Comparison of ENCODE assay signal across 12 mouse cellular contexts in genomic region chr1:68973355-68974127, GRCm38 (mm10).
DNase-seq lines count a peak whose midpoint lies in the region; ATAC-seq lines count a peak whose summit lies in the region.
"Had no signal": no experiment of that assay in that cellular context is flagged by ENCODE, and none has a peak within 500 bp of the region (broad histone marks: within the 10 kb centered on the region; RNA-seq: fewer than 3 reads in every experiment).

No protein-coding gene starts in this region.

- no peaks in the 10 kb centered on the region for H3K9me3 ChIP-seq in heart, embryonic 10.5 days
- H3K9me3 ChIP-seq in neural tube, embryonic 13.5 days, result no peaks in the 10 kb centered on the region
- no peaks in the 10 kb centered on the region for H3K9me3 ChIP-seq in midbrain, embryonic 16.5 days (replicated peaks; ENCODE audit: control insufficient read depth, low read length, poor library complexity, severe bottlenecking)
- H3K9me3 ChIP-seq: embryonic facial prominence, embryonic 15.5 days; limb, embryonic 15.5 days had no signal

- WGBS in heart, embryonic 10.5 days, result 84% methylated on average over 5 of the region's 5 CpGs
- 23% methylated on average over 5 of the region's 5 CpGs for WGBS in neural tube, embryonic 13.5 days
- 69% methylated on average over 5 of the region's 5 CpGs for WGBS in midbrain, embryonic 16.5 days

- ATAC-seq in neural tube, embryonic 13.5 days (ENCODE audit: low read depth), result peak; percentile 61; the same call in 1 of the 2 replicates
- no peak for ATAC-seq in midbrain, embryonic 16.5 days
- ATAC-seq: intestine, postnatal 0 days had no signal

- H3K27ac ChIP-seq in heart, embryonic 10.5 days, result no peak overlapping the region
- H3K27ac ChIP-seq in neural tube, embryonic 13.5 days (replicated peaks), result peak overlapping the region; percentile 18; the same call in 1 of the 2 replicates
- no peak overlapping the region for H3K27ac ChIP-seq in midbrain, embryonic 16.5 days (ENCODE audit: low read length)
- H3K27ac ChIP-seq: embryonic facial prominence, embryonic 15.5 days; limb, embryonic 15.5 days had no signal

- H3K4me3 ChIP-seq in heart, embryonic 10.5 days, result no peak overlapping the region
- H3K4me3 ChIP-seq in neural tube, embryonic 13.5 days, result no peak overlapping the region
- no peak overlapping the region for H3K4me3 ChIP-seq in midbrain, embryonic 16.5 days (ENCODE audit: low read depth, low read length)
- H3K4me3 ChIP-seq: embryonic facial prominence, embryonic 15.5 days; limb, embryonic 15.5 days had no signal

- DNase-seq in heart, adult 11 months, result peak; percentile 92
- no peak for DNase-seq in heart, embryonic 10.5 days (ENCODE audit: low spot score)
- no peak for DNase-seq in neural tube, embryonic 10.5 days (ENCODE audit: extremely low spot score, low spot score)
- DNase-seq in kidney, postnatal 14 days, result peak; percentile 78
- DNase-seq in skeletal muscle tissue, adult 2 months (ENCODE audit: low read depth, low spot score), result peak; percentile 18
- DNase-seq in gastrocnemius, postnatal 10 days, result no peak
- DNase-seq: cerebellum, adult 8-10 months had no signal

- H3K9ac ChIP-seq in neural tube, embryonic 13.5 days, result no peak overlapping the region
- no peak overlapping the region for H3K9ac ChIP-seq in midbrain, embryonic 16.5 days (ENCODE audit: low read depth, low read length)
- H3K9ac ChIP-seq: embryonic facial prominence, embryonic 15.5 days; limb, embryonic 15.5 days had no signal

- H3K27me3 ChIP-seq in heart, embryonic 10.5 days (ENCODE audit: insufficient read depth, poor library complexity, severe bottlenecking), result no peaks in the 10 kb centered on the region
- no peaks in the 10 kb centered on the region for H3K27me3 ChIP-seq in neural tube, embryonic 13.5 days
- H3K27me3 ChIP-seq in midbrain, embryonic 16.5 days (ENCODE audit: control insufficient read depth, insufficient read depth, low read depth, low read length), result no peaks in the 10 kb centered on the region
- H3K27me3 ChIP-seq: embryonic facial prominence, embryonic 15.5 days; limb, embryonic 15.5 days had no signal

- no peak overlapping the region for H3K4me2 ChIP-seq in neural tube, embryonic 13.5 days
- no peak overlapping the region for H3K4me2 ChIP-seq in midbrain, embryonic 16.5 days (ENCODE audit: low read length)
- H3K4me2 ChIP-seq: embryonic facial prominence, embryonic 15.5 days; limb, embryonic 15.5 days had no signal

- no peaks in the 10 kb centered on the region for H3K4me1 ChIP-seq in heart, embryonic 10.5 days
- H3K4me1 ChIP-seq in neural tube, embryonic 13.5 days (replicated peaks), result peaks cover 9% of the 10 kb centered on the region; the same call in 1 of the 2 replicates
- H3K4me1 ChIP-seq in midbrain, embryonic 16.5 days (ENCODE audit: control insufficient read depth, insufficient read depth, low read length), result no peaks in the 10 kb centered on the region
- H3K4me1 ChIP-seq: embryonic facial prominence, embryonic 15.5 days; limb, embryonic 15.5 days had no signal

- no peaks in the 10 kb centered on the region for H3K36me3 ChIP-seq in heart, embryonic 10.5 days
- H3K36me3 ChIP-seq in neural tube, embryonic 13.5 days, result no peaks in the 10 kb centered on the region
- H3K36me3 ChIP-seq in midbrain, embryonic 16.5 days (ENCODE audit: control insufficient read depth, insufficient read depth, low read length), result no peaks in the 10 kb centered on the region
- H3K36me3 ChIP-seq: embryonic facial prominence, embryonic 15.5 days; limb, embryonic 15.5 days had no signal

Comparison
In these comparisons a context has a peak if more than half of its experiments do, and no peak if none do; other contexts are left out.
1. DNase-seq: peak in heart, adult 11 months (single experiment), kidney, postnatal 14 days (single experiment) and skeletal muscle tissue, adult 2 months (single experiment); none in heart, embryonic 10.5 days (single experiment), neural tube, embryonic 10.5 days (single experiment) and gastrocnemius, postnatal 10 days (single experiment).